Mouse (Mus musculus) cerebellum, postnatal 4 days (tissue): Measurements from ENCODE around the gene Mfsd2a.
A peak's percentile ranks its signal among the peaks of the same experiment; 100 is the strongest.
"Not testable (repeated sequence)": the region's sequence is repeated elsewhere in the genome, so short reads cannot be mapped to it uniquely, and the experiment has no call there.

Experiments
- DNase-seq, 2 experiments: peaks; one replicate each; pipeline ENCODE4 v3.0.0; 2022; ENCODE audit warnings: low spot score in 2 of 2, mixed read lengths in 1 of 2

Gene Mfsd2a

GRCm38 (mm10) chr4:122961100-122961567 lies at the start of gene Mfsd2a:
Gene Mfsd2a, minus strand, starts transcription at chr4:122961188.
- DNase-seq: peak in 1 of 2 experiments; percentile 32

GRCm38 (mm10) chr4:123005054-123005966 lies 44.3 kb upstream of the Mfsd2a start:
- no peak for DNase-seq

- no peak for DNase-seq
Measured at GRCm38 (mm10) chr4:123000617-123001342, 39.8 kb upstream of the Mfsd2a start.

GRCm38 (mm10) chr4:123000130-123000529 lies 39.1 kb upstream of the Mfsd2a start:
- DNase-seq: no peak

GRCm38 (mm10) chr4:122999263-122999691 lies 38.3 kb upstream of the Mfsd2a start:
- DNase-seq: no peak

- peak; percentile 41 to 72 for DNase-seq
Measured at GRCm38 (mm10) chr4:122998537-122999262, 37.7 kb upstream of the Mfsd2a start.

GRCm38 (mm10) chr4:122996618-122997381 lies 35.8 kb upstream of the Mfsd2a start:
- peak; percentile 32 to 60 for DNase-seq

- DNase-seq: no peak
Measured at GRCm38 (mm10) chr4:122996221-122996617, 35.2 kb upstream of the Mfsd2a start.

- DNase-seq: peak; percentile 83 to 90
Measured at GRCm38 (mm10) chr4:122995404-122996220, 34.6 kb upstream of the Mfsd2a start, which contains the start of gene Mycl. Gene Mycl, plus strand, starts transcription at chr4:122995652.

- no peak for DNase-seq
Measured at GRCm38 (mm10) chr4:122992276-122992675, 31.3 kb upstream of the Mfsd2a start.

GRCm38 (mm10) chr4:122991177-122991576 lies 30.2 kb upstream of the Mfsd2a start:
- DNase-seq: no peak

GRCm38 (mm10) chr4:122988004-122988403 lies 27.0 kb upstream of the Mfsd2a start:
- not testable (repeated sequence) for DNase-seq

GRCm38 (mm10) chr4:122987421-122987820 lies 26.4 kb upstream of the Mfsd2a start:
- DNase-seq: no peak

GRCm38 (mm10) chr4:122985110-122985509 lies 24.1 kb upstream of the Mfsd2a start:
- peak in 1 of 2 experiments; percentile 53 for DNase-seq

GRCm38 (mm10) chr4:122983486-122984261 lies 22.7 kb upstream of the Mfsd2a start:
- DNase-seq: no peak

GRCm38 (mm10) chr4:122982537-122982936 lies 21.5 kb upstream of the Mfsd2a start:
- DNase-seq: no peak

- DNase-seq: no peak
Measured at GRCm38 (mm10) chr4:122981930-122982329, 20.9 kb upstream of the Mfsd2a start.

GRCm38 (mm10) chr4:122981238-122981637 lies 20.2 kb upstream of the Mfsd2a start:
- no peak for DNase-seq

- no peak for DNase-seq
Measured at GRCm38 (mm10) chr4:122980684-122981083, 19.7 kb upstream of the Mfsd2a start.
